8 mouse cellular contexts compared by ENCODE assay signal in genomic region chr9:41474945-41475297, GRCm38 (mm10).
DNase-seq lines count a peak whose midpoint lies in the region; ATAC-seq and TF ChIP-seq lines count a peak whose summit lies in the region.

No protein-coding gene starts in this region.

- no peaks in the 10 kb centered on the region for H3K36me3 ChIP-seq in forebrain, embryonic 12.5 days (replicated peaks)
- H3K36me3 ChIP-seq in hindbrain, embryonic 16.5 days (ENCODE audit: control insufficient read depth, insufficient read depth, low read length) = no peaks in the 10 kb centered on the region
- no peaks in the 10 kb centered on the region for H3K36me3 ChIP-seq in neural tube, embryonic 14.5 days (ENCODE audit: control insufficient read depth, insufficient read depth, low read length)
- H3K36me3 ChIP-seq in liver, postnatal 0 days (replicated peaks; ENCODE audit: insufficient read depth, low read length) = no peaks in the 10 kb centered on the region

- H3K4me1 ChIP-seq in lung, adult 2 months (ENCODE audit: control insufficient read depth, insufficient read depth, low read length) = no peaks in the 10 kb centered on the region
- peaks cover 30% of the 10 kb centered on the region for H3K4me1 ChIP-seq in forebrain, embryonic 12.5 days
- peaks cover 23% of the 10 kb centered on the region for H3K4me1 ChIP-seq in hindbrain, embryonic 16.5 days (ENCODE audit: control insufficient read depth, insufficient read depth, low read depth, low read length)
- peaks cover 15% of the 10 kb centered on the region; the same call in 1 of the 2 replicates for H3K4me1 ChIP-seq in neural tube, embryonic 14.5 days (ENCODE audit: control insufficient read depth, insufficient read depth, low read length)
- no peaks in the 10 kb centered on the region for H3K4me1 ChIP-seq in liver, postnatal 0 days (ENCODE audit: insufficient read depth)

- no peak for TF ChIP-seq POLR2A in lung, adult 2 months (IDR thresholded peaks at IDR 0.05; ENCODE audit: borderline replicate concordance, extremely low read depth, low read depth, low read length)

- peak overlapping the region; percentile 31; the same call in 1 of the 2 replicates for H3K9ac ChIP-seq in forebrain, embryonic 12.5 days
- H3K9ac ChIP-seq in hindbrain, embryonic 16.5 days (ENCODE audit: low read depth, low read length) = peak overlapping the region; percentile 41
- H3K9ac ChIP-seq in neural tube, embryonic 14.5 days (replicated peaks; ENCODE audit: low read depth, low read length) = no peak overlapping the region; the same call in 1 of the 2 replicates
- no peak overlapping the region for H3K9ac ChIP-seq in liver, postnatal 0 days (replicated peaks)

- no peak for DNase-seq in lung, adult 2 months
- no peak for DNase-seq in lung, postnatal 25 days (ENCODE audit: low spot score)
- DNase-seq in cerebellum, postnatal 4 days (ENCODE audit: low spot score in 2 of 2) = no peak
- DNase-seq in cerebellum, postnatal 36 days = no peak
- DNase-seq in liver, postnatal 0 days = no peak

- peak; percentile 68 for ATAC-seq in forebrain, embryonic 12.5 days (ENCODE audit: low FRiP score)
- ATAC-seq in hindbrain, embryonic 16.5 days = peak; percentile 22; the same call in 1 of the 2 replicates
- ATAC-seq in neural tube, embryonic 14.5 days (ENCODE audit: low read depth) = peak; percentile 60
- ATAC-seq in liver, postnatal 0 days = no peak

- no peak for TF ChIP-seq EP300 in liver, postnatal 0 days (IDR thresholded peaks at IDR 0.05; ENCODE audit: low read depth)

- whole genome bisulfite sequencing in lung, adult 2 months = 65% methylated on average over 6 of the region's 6 CpGs
- WGBS in forebrain, embryonic 12.5 days = 65% methylated on average over 6 of the region's 6 CpGs
- WGBS in hindbrain, embryonic 16.5 days = 60% methylated on average over 6 of the region's 6 CpGs
- 70% methylated on average over 6 of the region's 6 CpGs for WGBS in neural tube, embryonic 14.5 days
- WGBS in liver, postnatal 0 days (ENCODE audit: insufficient replicate concordance) = 66% methylated on average over 6 of the region's 6 CpGs

- no peaks in the 10 kb centered on the region for H3K9me3 ChIP-seq in forebrain, embryonic 12.5 days
- no peaks in the 10 kb centered on the region for H3K9me3 ChIP-seq in hindbrain, embryonic 16.5 days (ENCODE audit: control insufficient read depth, low read length)
- no peaks in the 10 kb centered on the region for H3K9me3 ChIP-seq in neural tube, embryonic 14.5 days (ENCODE audit: control insufficient read depth, low read length)
- H3K9me3 ChIP-seq in liver, postnatal 0 days (ENCODE audit: low read length) = no peaks in the 10 kb centered on the region

- H3K27me3 ChIP-seq in forebrain, embryonic 12.5 days = no peaks in the 10 kb centered on the region
- H3K27me3 ChIP-seq in hindbrain, embryonic 16.5 days (replicated peaks; ENCODE audit: control insufficient read depth, insufficient read depth, low read length) = no peaks in the 10 kb centered on the region
- no peaks in the 10 kb centered on the region for H3K27me3 ChIP-seq in neural tube, embryonic 14.5 days (ENCODE audit: control insufficient read depth, insufficient read depth, low read length)
- H3K27me3 ChIP-seq in liver, postnatal 0 days (ENCODE audit: insufficient read depth, low read length) = no peaks in the 10 kb centered on the region

- H3K27ac ChIP-seq in forebrain, embryonic 12.5 days = peak overlapping the region; percentile 60
- peak overlapping the region; percentile 75; the same call in 1 of the 2 replicates for H3K27ac ChIP-seq in hindbrain, embryonic 16.5 days (ENCODE audit: low read depth, low read length)
- H3K27ac ChIP-seq in neural tube, embryonic 14.5 days (ENCODE audit: low read depth, low read length) = peak overlapping the region; percentile 35; the same call in 1 of the 2 replicates
- H3K27ac ChIP-seq in liver, postnatal 0 days (ENCODE audit: low read depth) = no peak overlapping the region

- peak overlapping the region; percentile 39 for H3K4me2 ChIP-seq in forebrain, embryonic 12.5 days
- H3K4me2 ChIP-seq in hindbrain, embryonic 16.5 days (ENCODE audit: low read length) = peak overlapping the region; percentile 42
- H3K4me2 ChIP-seq in neural tube, embryonic 14.5 days (ENCODE audit: low read depth, low read length) = no peak overlapping the region; the same call in 1 of the 2 replicates
- H3K4me2 ChIP-seq in liver, postnatal 0 days (ENCODE audit: low read depth, low read length) = no peak overlapping the region

- peak overlapping the region; percentile 8 for H3K4me3 ChIP-seq in lung, adult 2 months (replicated peaks; ENCODE audit: extremely low read depth, low read depth, low read length)
- H3K4me3 ChIP-seq in forebrain, embryonic 12.5 days (replicated peaks) = peak overlapping the region; percentile 14
- H3K4me3 ChIP-seq in hindbrain, embryonic 16.5 days (ENCODE audit: low read length) = 0 out of 2 replicates have a peak overlapping the region, but pooled peaks have one; percentile 7
- no peak overlapping the region for H3K4me3 ChIP-seq in neural tube, embryonic 14.5 days (ENCODE audit: low read depth, low read length)
- no peak overlapping the region for H3K4me3 ChIP-seq in liver, postnatal 0 days (ENCODE audit: low read depth, low read length)

- no peak for TF ChIP-seq CTCF in lung, adult 2 months (IDR thresholded peaks at IDR 0.05; ENCODE audit: insufficient read depth, low read length)
- no peak for TF ChIP-seq CTCF in liver, postnatal 0 days (IDR thresholded peaks at IDR 0.05; ENCODE audit: low read depth)

Comparison
In these comparisons a context has a peak if more than half of its experiments do, and no peak if none do; other contexts are left out.
1. H3K4me3 ChIP-seq: peak in lung, adult 2 months (single experiment), forebrain, embryonic 12.5 days (single experiment) and hindbrain, embryonic 16.5 days (single experiment); none in neural tube, embryonic 14.5 days (single experiment) and liver, postnatal 0 days (single experiment).
2. H3K4me2 ChIP-seq: peak in forebrain, embryonic 12.5 days (single experiment) and hindbrain, embryonic 16.5 days (single experiment); none in neural tube, embryonic 14.5 days (single experiment) and liver, postnatal 0 days (single experiment).
3. H3K9ac ChIP-seq: peak in forebrain, embryonic 12.5 days (single experiment) and hindbrain, embryonic 16.5 days (single experiment); none in neural tube, embryonic 14.5 days (single experiment) and liver, postnatal 0 days (single experiment).